Mouse (Mus musculus) hindbrain, embryonic 12.5 days (tissue): Measurements from ENCODE around the gene Noxa1. TPM values are rescaled to one million over a fixed set of nuclear protein-coding genes. Genes with fewer than 3 reads are reported as not detected.

Source experiments
- ATAC-seq: fragments of 200-750 bp; cut with Nextera tagmentation; 2 replicates; pipeline ENCODE4 v1.8.0; 2017; ENCODE audit warnings: moderate TSS enrichment; ENCODE audit not compliant: low FRiP score
- H3K27ac ChIP-seq: fragments of 300-500 bp; sonication (generic); 2 replicates; pipeline ENCODE4 v1.5.1; 2016; ENCODE audit warnings: mild to moderate bottlenecking
- H3K27me3 ChIP-seq: fragments of 300-500 bp; sonication (generic); 2 replicates; pipeline ENCODE4 v1.6.1; 2016; ENCODE audit warnings: mild to moderate bottlenecking
- H3K36me3 ChIP-seq: fragments of 300-500 bp; sonication (generic); 2 replicates; pipeline ENCODE4 v1.6.1; 2016; ENCODE audit warnings: mild to moderate bottlenecking
- H3K4me1 ChIP-seq: fragments of 300-500 bp; sonication (generic); 2 replicates; pipeline ENCODE4 v1.6.1; 2016
- H3K4me2 ChIP-seq: fragments of 300-500 bp; sonication (generic); replicated peaks from 2 replicates; pipeline ENCODE4 v1.6.1; 2016; ENCODE audit warnings: mild to moderate bottlenecking
- H3K4me3 ChIP-seq: fragments of 300-500 bp; sonication (generic); 2 replicates; pipeline ENCODE4 v1.5.1; 2016; ENCODE audit warnings: mild to moderate bottlenecking
- H3K9ac ChIP-seq: fragments of 300-500 bp; sonication (generic); 2 replicates; pipeline ENCODE4 v1.6.1; 2016; ENCODE audit warnings: mild to moderate bottlenecking, moderate library complexity
- H3K9me3 ChIP-seq: fragments of 300-500 bp; sonication (generic); replicated peaks from 2 replicates; pipeline ENCODE4 v1.6.1; 2016; ENCODE audit warnings: mild to moderate bottlenecking
- WGBS: fragments of 180-500 bp; shearing (Covaris S2); methylation state at CpG from one replicate; pipeline ENCODE4 v1.1.7; 2016; 5-methylcytosine and 5-hydroxymethylcytosine counted together
- polyA plus RNA-seq: library from polyadenylated mRNA; unstranded; fragments of >200 nt; fragmentation: Nextera tagmentation; extraction: Ambion mirVana; gene quantifications from 2 replicates; pipeline ENCODE4 v1.2.1, GENCODE M21; 2016

Noxa1 gene
- polyA plus RNA-seq: 0.14 and 0.22 TPM in 2 replicates

DNA sequence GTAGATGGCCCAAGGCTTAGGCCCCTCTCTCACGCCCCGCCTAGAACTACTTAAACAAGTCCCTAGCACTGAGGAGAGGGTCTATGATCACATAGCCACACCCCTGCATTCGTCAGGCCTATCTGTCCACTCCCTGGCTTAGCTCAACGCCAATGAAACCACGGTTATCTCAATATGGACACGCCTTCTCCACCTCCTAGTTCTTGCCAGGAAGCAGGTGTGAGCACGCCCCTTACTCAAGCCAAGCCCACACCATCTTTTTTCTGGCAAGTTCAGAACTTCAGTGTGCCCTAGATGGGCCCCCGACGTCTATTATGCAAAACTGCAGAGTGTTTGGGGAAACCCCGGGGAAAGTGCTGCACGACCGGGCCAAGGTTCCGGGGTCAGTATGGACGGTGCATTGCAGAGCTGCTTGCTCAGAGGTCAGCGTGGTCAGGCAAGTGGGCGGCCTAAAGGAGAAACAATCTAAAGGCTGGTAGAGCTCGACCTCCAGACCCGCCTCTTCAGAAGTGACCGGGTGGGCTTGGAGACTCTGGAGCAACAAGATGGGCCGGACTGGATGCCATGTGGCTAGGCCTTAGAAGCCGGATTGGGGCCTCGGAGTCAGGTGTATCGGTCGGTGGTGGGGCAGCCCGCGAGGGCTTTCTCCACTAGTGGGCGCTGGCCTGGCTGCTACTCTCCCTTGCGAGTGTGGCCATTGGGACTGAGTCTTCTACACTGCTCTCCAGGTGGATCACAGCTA is at the start of gene Noxa1:
TSS of gene Noxa1 (minus strand) at position 41 of the 742 bp plus-strand sequence.
- Histone ChIP-seq H3K27ac (no peak within 1 kb of the TSS), H3K9ac (no peak within 1 kb of the TSS), H3K27me3 (peaks cover 12% of the 10 kb centered on the region; the same call in 1 of the 2 replicates), H3K4me3 (peak within 1 kb of the TSS; percentile 1; the same call in 1 of the 2 replicates), H3K4me1 (peaks cover 12% of the 10 kb centered on the region), H3K9me3 (no peaks in the 10 kb centered on the region), H3K4me2 (peak within 1 kb of the TSS; percentile 9), H3K36me3 (no peaks in the 10 kb centered on the region)
- WGBS: 49% methylated on average over 28 of the region's 28 CpGs
- no peak for ATAC-seq

DNA sequence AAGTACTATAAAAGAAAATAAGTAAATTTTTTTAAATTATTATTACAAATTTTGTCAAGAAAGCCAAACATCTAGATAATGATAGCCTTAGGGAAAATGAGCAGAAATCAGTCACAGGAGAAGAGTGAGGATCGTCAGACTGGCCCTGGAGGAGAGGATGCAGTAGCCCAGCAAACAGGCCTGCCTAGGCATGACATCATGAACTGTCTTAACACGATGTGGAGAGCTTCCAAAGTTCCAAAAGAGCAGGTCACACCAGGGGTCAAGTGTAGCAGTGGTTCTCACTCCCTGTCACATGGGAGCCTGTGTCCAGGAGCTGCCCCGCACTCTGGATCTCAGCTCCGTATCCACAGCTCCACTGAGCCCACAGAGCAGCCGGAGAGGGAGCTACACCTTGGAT is 47.0 kb upstream of the Noxa1 start:
- WGBS: 85% methylated on average over 5 of the region's 5 CpGs
- Histone ChIP-seq H3K9ac (no peak overlapping the region), H3K4me2 (no peak overlapping the region), H3K36me3 (no peaks in the 10 kb centered on the region), H3K4me3 (no peak overlapping the region), H3K4me1 (no peaks in the 10 kb centered on the region), H3K9me3 (no peaks in the 10 kb centered on the region), H3K27me3 (no peaks in the 10 kb centered on the region), H3K27ac (no peak overlapping the region)
- ATAC-seq: no peak

- no peaks in the 10 kb centered on the region for H3K9me3 ChIP-seq
- H3K36me3 ChIP-seq: no peaks in the 10 kb centered on the region
- H3K9ac ChIP-seq: no peak overlapping the region
- no peaks in the 10 kb centered on the region for H3K27me3 ChIP-seq
- H3K4me3 ChIP-seq: no peak overlapping the region
- H3K4me1 ChIP-seq: no peaks in the 10 kb centered on the region
- no peak overlapping the region for H3K4me2 ChIP-seq
- no peak overlapping the region for H3K27ac ChIP-seq
- no peak for ATAC-seq
- WGBS: 76% methylated on average over 4 of the region's 4 CpGs
These were observed 46.2 kb upstream of the Noxa1 start for GRCm38 (mm10) chr2:25141185-25141584.

- H3K4me1 ChIP-seq: no peaks in the 10 kb centered on the region
- H3K36me3 ChIP-seq: no peaks in the 10 kb centered on the region
- no peak overlapping the region for H3K4me2 ChIP-seq
- ATAC-seq: no peak
- 75% methylated on average over 6 of the region's 6 CpGs for WGBS
- H3K4me3 ChIP-seq: no peak overlapping the region
- H3K9me3 ChIP-seq: no peaks in the 10 kb centered on the region
- H3K27ac ChIP-seq: no peak overlapping the region
- no peaks in the 10 kb centered on the region for H3K27me3 ChIP-seq
- H3K9ac ChIP-seq: no peak overlapping the region
These were observed 42.9 kb upstream of the Noxa1 start for GRCm38 (mm10) chr2:25137832-25138231.

DNA sequence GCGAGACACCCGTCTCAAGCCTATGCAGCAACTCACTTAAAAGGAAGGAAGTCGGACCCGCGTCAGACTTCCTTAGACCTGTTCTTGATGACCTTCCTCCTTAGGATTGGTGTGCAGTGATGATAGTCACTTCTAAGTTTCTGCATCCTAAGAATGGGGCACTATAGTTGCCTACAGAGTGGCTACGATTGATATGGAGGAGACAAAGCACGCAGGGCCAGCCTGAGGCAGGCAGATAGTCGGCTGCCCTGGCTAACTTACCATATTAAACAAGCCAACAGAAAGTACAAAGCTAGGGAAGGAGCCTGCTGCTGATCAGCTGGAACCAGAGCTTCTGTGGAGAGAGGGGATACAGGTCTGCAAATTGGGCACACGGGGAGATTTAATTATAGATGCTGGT is 36.7 kb upstream of the Noxa1 start:
- no peaks in the 10 kb centered on the region for H3K27me3 ChIP-seq
- WGBS: 82% methylated on average over 9 of the region's 9 CpGs
- H3K4me1 ChIP-seq: peaks cover 37% of the 10 kb centered on the region
- no peak for ATAC-seq
- H3K9me3 ChIP-seq: no peaks in the 10 kb centered on the region
- no peaks in the 10 kb centered on the region for H3K36me3 ChIP-seq
- no peak overlapping the region for H3K9ac ChIP-seq
- no peak overlapping the region for H3K4me2 ChIP-seq
- H3K27ac ChIP-seq: no peak overlapping the region
- no peak overlapping the region for H3K4me3 ChIP-seq

DNA sequence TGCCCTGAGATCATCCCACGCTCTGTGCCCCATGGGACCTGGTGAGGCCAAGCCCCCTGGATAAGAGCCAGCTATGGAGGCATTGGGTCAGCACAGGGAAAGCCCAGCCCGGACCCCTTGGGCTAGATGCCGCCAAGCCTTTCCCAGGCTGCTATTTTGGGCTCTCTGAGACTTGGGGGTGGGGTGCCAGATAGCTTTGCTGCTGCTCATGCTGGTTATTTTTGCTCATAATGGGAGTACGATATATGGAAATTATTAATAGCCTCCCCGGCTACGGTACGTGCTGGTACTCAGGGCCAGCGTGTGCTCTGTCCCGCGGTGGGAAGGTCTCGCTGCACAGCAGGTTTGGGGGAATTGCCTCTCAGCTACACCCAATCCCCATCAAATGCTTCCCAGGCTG is 33.1 kb upstream of the Noxa1 start:
- Histone ChIP-seq H3K4me1 (peaks cover 61% of the 10 kb centered on the region), H3K27ac (peak overlapping the region; percentile 97)
- ATAC-seq: no peak

DNA sequence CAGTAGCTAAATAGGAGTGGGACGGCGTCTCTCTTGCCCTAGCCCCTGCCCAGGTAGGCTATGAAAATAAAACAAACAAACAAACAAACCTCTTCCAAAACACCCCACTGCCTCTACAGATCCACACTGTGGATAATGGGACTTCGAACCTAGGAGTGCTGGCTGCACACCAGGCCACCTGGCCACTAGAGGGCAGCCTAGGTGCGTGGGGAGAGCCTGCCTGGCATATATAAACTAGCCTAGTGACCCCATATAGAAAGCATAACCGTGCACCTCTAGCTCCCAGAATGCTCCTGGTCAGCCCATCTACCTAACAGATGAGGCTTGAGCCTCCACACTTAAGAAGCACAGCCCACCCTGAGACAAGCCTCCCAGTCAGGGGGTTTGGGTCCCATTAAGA is 32.3 kb upstream of the Noxa1 start:
- ATAC-seq: no peak
- H3K4me1 ChIP-seq: peaks cover 61% of the 10 kb centered on the region
- H3K27ac ChIP-seq: peak overlapping the region; percentile 97
- 36% methylated on average over 5 of the region's 5 CpGs for WGBS
- H3K9me3 ChIP-seq: no peaks in the 10 kb centered on the region
- H3K27me3 ChIP-seq: no peaks in the 10 kb centered on the region
- H3K36me3 ChIP-seq: no peaks in the 10 kb centered on the region
- H3K4me2 ChIP-seq: no peak overlapping the region
- no peak overlapping the region for H3K4me3 ChIP-seq
- H3K9ac ChIP-seq: 0 out of 2 replicates have a peak overlapping the region, but pooled peaks have one; percentile 10

More for the DNA sequence above, 33.1 kb upstream of the Noxa1 start:
- Histone ChIP-seq H3K4me3 (no peak overlapping the region), H3K27me3 (no peaks in the 10 kb centered on the region), H3K4me2 (no peak overlapping the region), H3K9ac (peak overlapping the region; percentile 10; the same call in 1 of the 2 replicates), H3K9me3 (no peaks in the 10 kb centered on the region), H3K36me3 (no peaks in the 10 kb centered on the region)
- 68% methylated on average over 11 of the region's 11 CpGs for WGBS

DNA sequence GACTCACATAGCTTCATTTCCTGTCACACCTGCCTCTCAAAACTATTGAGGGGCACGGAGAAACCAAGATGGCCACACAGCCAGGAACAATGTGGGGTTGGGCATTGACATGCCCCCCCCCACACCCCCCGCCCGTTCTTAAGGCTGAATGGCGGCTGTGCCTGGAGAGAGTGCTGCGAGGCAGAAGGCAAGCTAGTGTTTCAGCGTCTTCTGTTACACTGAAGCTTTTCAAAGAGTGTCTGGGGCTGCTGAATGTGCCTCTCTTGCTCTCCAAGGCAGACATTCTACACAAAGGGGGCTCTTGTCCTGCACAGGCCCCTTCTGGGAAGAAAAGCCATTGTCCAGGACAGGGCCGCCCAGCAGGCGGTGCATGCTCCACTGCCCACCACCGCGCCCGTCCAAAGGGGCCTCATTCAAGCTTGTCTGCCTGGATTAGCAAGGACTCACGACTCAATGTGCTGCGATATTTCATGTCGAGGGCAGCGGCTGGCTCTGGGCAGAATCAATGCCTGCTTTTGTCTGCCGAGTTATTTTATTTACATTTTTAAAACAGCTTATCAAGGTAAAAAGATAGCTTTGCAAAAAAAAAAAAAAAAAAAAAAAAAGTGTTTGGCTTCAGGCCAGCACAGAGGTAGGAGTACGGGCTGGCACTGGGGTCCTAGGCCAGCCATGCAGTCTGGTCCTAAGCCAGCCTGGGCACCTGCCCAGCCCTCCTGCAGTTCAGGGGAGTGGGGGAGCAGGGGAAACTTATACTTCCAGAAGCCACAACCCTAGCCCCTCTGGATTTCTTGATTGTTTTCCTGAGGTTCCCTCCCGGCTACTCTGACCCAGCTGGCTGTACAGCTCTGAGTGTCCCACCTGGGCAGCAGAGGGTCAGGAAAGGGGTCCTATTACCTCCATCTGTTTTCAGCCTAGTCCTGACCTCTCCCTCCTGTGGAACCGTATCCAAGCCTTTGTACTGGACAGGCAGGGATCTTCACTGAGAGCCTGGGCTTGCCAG is 31.4 kb upstream of the Noxa1 start:
- H3K4me1 ChIP-seq: peaks cover 61% of the 10 kb centered on the region
- ATAC-seq: peak; percentile 91

DNA sequence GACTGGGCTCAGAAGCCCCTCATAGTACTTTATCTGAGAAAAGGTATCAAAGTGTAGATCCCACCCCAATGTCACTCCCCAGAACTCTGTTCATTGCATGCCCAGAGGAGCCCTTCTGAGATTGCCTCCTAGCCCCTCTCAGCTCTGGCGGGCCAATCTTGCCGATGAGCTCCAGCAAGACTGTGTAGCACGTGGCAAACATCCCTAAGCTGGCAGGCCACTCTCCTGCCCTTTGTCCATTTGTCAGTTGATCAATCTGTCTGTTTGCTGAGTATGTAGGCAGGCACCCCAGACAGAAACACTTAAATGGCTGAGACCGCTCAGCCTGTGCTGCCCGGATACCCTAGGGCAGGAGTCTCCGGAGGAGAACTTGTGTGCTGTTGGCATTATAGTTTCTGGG is 30.2 kb upstream of the Noxa1 start:
- H3K4me1 ChIP-seq: peaks cover 54% of the 10 kb centered on the region
- no peak for ATAC-seq
- H3K9ac ChIP-seq: no peak overlapping the region
- H3K36me3 ChIP-seq: no peaks in the 10 kb centered on the region
- whole genome bisulfite sequencing: 62% methylated on average over 6 of the region's 6 CpGs
- no peaks in the 10 kb centered on the region for H3K27me3 ChIP-seq
- H3K4me2 ChIP-seq: no peak overlapping the region
- H3K4me3 ChIP-seq: no peak overlapping the region
- no peaks in the 10 kb centered on the region for H3K9me3 ChIP-seq
- H3K27ac ChIP-seq: peak overlapping the region; percentile 97

More for the DNA sequence above, 31.4 kb upstream of the Noxa1 start:
- Histone ChIP-seq H3K27me3 (no peaks in the 10 kb centered on the region), H3K36me3 (no peaks in the 10 kb centered on the region), H3K9ac (peak overlapping the region; percentile 15; the same call in 1 of the 2 replicates), H3K4me3 (no peak overlapping the region), H3K9me3 (no peaks in the 10 kb centered on the region), H3K4me2 (0 out of 2 replicates have a peak overlapping the region, but pooled peaks have one; percentile 20), H3K27ac (peak overlapping the region; percentile 97)
- WGBS: 11% methylated on average over 19 of the region's 19 CpGs

GRCm38 (mm10) chr2:25124411-25124810 is 29.5 kb upstream of the Noxa1 start:
- H3K4me1 ChIP-seq: peaks cover 51% of the 10 kb centered on the region
- H3K4me2 ChIP-seq: no peak overlapping the region
- H3K27me3 ChIP-seq: no peaks in the 10 kb centered on the region
- peak overlapping the region; percentile 97 for H3K27ac ChIP-seq
- H3K4me3 ChIP-seq: no peak overlapping the region
- H3K9me3 ChIP-seq: no peaks in the 10 kb centered on the region
- WGBS: 65% methylated on average over 3 of the region's 3 CpGs
- no peaks in the 10 kb centered on the region for H3K36me3 ChIP-seq
- no peak overlapping the region for H3K9ac ChIP-seq
- no peak for ATAC-seq

- no peak for ATAC-seq
- H3K36me3 ChIP-seq: no peaks in the 10 kb centered on the region
- H3K9me3 ChIP-seq: no peaks in the 10 kb centered on the region
- H3K27me3 ChIP-seq: no peaks in the 10 kb centered on the region
- no peak overlapping the region for H3K9ac ChIP-seq
- 93% methylated on average over 5 of the region's 5 CpGs for WGBS
- H3K4me1 ChIP-seq: peaks cover 42% of the 10 kb centered on the region
- H3K4me2 ChIP-seq: no peak overlapping the region
- H3K27ac ChIP-seq: no peak overlapping the region
- H3K4me3 ChIP-seq: no peak overlapping the region
These were observed 28.6 kb upstream of the Noxa1 start for GRCm38 (mm10) chr2:25123527-25123926.

DNA sequence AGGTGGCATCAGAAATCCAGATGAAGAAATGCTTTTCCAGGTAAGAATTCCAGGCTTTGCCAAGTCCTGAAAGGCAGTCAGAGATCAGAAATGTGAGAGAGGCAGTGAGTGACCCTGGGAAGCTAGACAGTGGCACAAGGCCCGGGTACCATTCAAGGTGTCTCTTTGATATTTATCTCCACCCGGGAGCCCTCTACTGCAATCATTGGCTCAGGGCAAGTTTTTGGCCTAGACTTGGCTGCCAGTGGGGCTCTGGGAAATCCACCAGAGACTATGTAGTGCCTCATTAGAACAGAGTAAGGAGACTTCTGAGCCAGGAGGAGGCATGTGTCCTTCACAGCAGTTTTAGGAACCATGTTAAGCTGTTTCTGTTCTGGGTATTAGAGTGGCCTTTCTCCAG is 27.7 kb upstream of the Noxa1 start:
- Histone ChIP-seq H3K36me3 (no peaks in the 10 kb centered on the region), H3K4me1 (peaks cover 34% of the 10 kb centered on the region), H3K9ac (no peak overlapping the region), H3K4me2 (no peak overlapping the region), H3K27ac (no peak overlapping the region), H3K4me3 (no peak overlapping the region), H3K27me3 (no peaks in the 10 kb centered on the region), H3K9me3 (no peaks in the 10 kb centered on the region)
- 82% methylated on average over 2 of the region's 2 CpGs for WGBS
- ATAC-seq: no peak
